Mouse (Mus musculus) cortical plate, adult 2 months (tissue): ENCODE measurements around the gene A930002H24Rik. TPM values are rescaled to one million over a fixed set of nuclear protein-coding genes. Genes with fewer than 3 reads are reported as not detected.

ENCODE experiments used
- H3K27ac ChIP-seq: fragments of 200-500 bp; 2 replicates; pipeline ENCODE4 v1.5.1; 2012; ENCODE audit warnings: low read length, control low read depth, inconsistent platforms; ENCODE audit not compliant: insufficient read depth
- H3K4me1 ChIP-seq: fragments of 200-500 bp; 2 replicates; pipeline ENCODE4 v1.6.1; 2011; ENCODE audit warnings: low read length; ENCODE audit not compliant: control insufficient read depth, insufficient read depth
- H3K4me3 ChIP-seq: fragments of 200-500 bp; 2 replicates; pipeline ENCODE4 v1.5.1; 2011; ENCODE audit warnings: mild to moderate bottlenecking, low read length, control low read depth; ENCODE audit not compliant: insufficient read depth
- CTCF ChIP-seq: fragments of 200-500 bp; IDR thresholded peaks from 2 replicates; pipeline ENCODE4 v1.5.1; 2011; ENCODE audit warnings: mild to moderate bottlenecking, control low read depth, low read length; ENCODE audit not compliant: insufficient read depth; ENCODE audit errors: extremely low read depth
- POLR2A ChIP-seq: fragments of 200-500 bp; IDR thresholded peaks from 2 replicates; pipeline ENCODE4 v1.6.1; 2011; ENCODE audit warnings: mild to moderate bottlenecking, low read length, control low read depth; ENCODE audit not compliant: insufficient read depth; ENCODE audit errors: extremely low read depth
- polyA plus RNA-seq: library from polyadenylated mRNA; depleted of rRNA; stranded (reverse); fragments of >200 nt; gene quantifications from 2 replicates; pipeline ENCODE4 v1.2.3, GENCODE M21; 2012; rRNA removed

A930002H24Rik gene
- polyA plus RNA-seq, 1 experiment, result 1.1 TPM

GRCm38 (mm10) chr17:63838144-63838543 is 25.4 kb downstream of the A930002H24Rik start:
- no peak overlapping the region for H3K27ac ChIP-seq
- H3K4me1 ChIP-seq, result no peaks in the 10 kb centered on the region
- no peak overlapping the region for H3K4me3 ChIP-seq
- no peak for TF ChIP-seq POLR2A
- TF ChIP-seq CTCF, result no peak

- no peak overlapping the region for H3K4me3 ChIP-seq
- no peaks in the 10 kb centered on the region for H3K4me1 ChIP-seq
- no peak for TF ChIP-seq POLR2A
- no peak for TF ChIP-seq CTCF
- no peak overlapping the region for H3K27ac ChIP-seq
Observed at GRCm38 (mm10) chr17:63836641-63837040, 26.9 kb downstream of the A930002H24Rik start.

- TF ChIP-seq POLR2A (no peak), CTCF (no peak)
- Histone ChIP-seq H3K4me1 (no peaks in the 10 kb centered on the region), H3K27ac (no peak overlapping the region), H3K4me3 (no peak overlapping the region)
Observed at GRCm38 (mm10) chr17:63836223-63836622, 27.4 kb downstream of the A930002H24Rik start.

- TF ChIP-seq CTCF (no peak), POLR2A (no peak)
- no peak overlapping the region for H3K27ac ChIP-seq
- H3K4me3 ChIP-seq, result no peak overlapping the region
- H3K4me1 ChIP-seq, result no peaks in the 10 kb centered on the region
Observed at GRCm38 (mm10) chr17:63831550-63831949, 32.0 kb downstream of the A930002H24Rik start.

GRCm38 (mm10) chr17:63828561-63829332 is 34.8 kb downstream of the A930002H24Rik start:
- H3K4me1 ChIP-seq, result no peaks in the 10 kb centered on the region
- TF ChIP-seq CTCF (no peak), POLR2A (no peak)
- no peak overlapping the region for H3K4me3 ChIP-seq
- no peak overlapping the region for H3K27ac ChIP-seq

- no peaks in the 10 kb centered on the region for H3K4me1 ChIP-seq
Observed at GRCm38 (mm10) chr17:63826767-63827166, 36.8 kb downstream of the A930002H24Rik start.

GRCm38 (mm10) chr17:63826196-63826595 is 37.4 kb downstream of the A930002H24Rik start:
- no peak overlapping the region for H3K27ac ChIP-seq
- TF ChIP-seq CTCF, result no peak
- H3K4me1 ChIP-seq, result no peaks in the 10 kb centered on the region

More at GRCm38 (mm10) chr17:63826767-63827166, 36.8 kb downstream of the A930002H24Rik start:
- TF ChIP-seq CTCF (no peak), POLR2A (no peak)
- Histone ChIP-seq H3K27ac (no peak overlapping the region), H3K4me3 (no peak overlapping the region)

GRCm38 (mm10) chr17:63824141-63824540 is 39.5 kb downstream of the A930002H24Rik start:
- no peaks in the 10 kb centered on the region for H3K4me1 ChIP-seq
- no peak overlapping the region for H3K27ac ChIP-seq
- TF ChIP-seq POLR2A (no peak), CTCF (no peak)
- H3K4me3 ChIP-seq, result no peak overlapping the region

More at GRCm38 (mm10) chr17:63826196-63826595, 37.4 kb downstream of the A930002H24Rik start:
- H3K4me3 ChIP-seq, result no peak overlapping the region

- H3K4me3 ChIP-seq, result no peak overlapping the region
- no peaks in the 10 kb centered on the region for H3K4me1 ChIP-seq
- no peak overlapping the region for H3K27ac ChIP-seq
- TF ChIP-seq POLR2A (no peak), CTCF (no peak)
Observed at GRCm38 (mm10) chr17:63818444-63819027, 45.1 kb downstream of the A930002H24Rik start.

- Histone ChIP-seq H3K27ac (no peak overlapping the region), H3K4me1 (no peaks in the 10 kb centered on the region), H3K4me3 (no peak overlapping the region)
- TF ChIP-seq CTCF (no peak), POLR2A (no peak)
Observed at GRCm38 (mm10) chr17:63813552-63813951, 50.0 kb downstream of the A930002H24Rik start.

Other genes starting within 250 kb of the A930002H24Rik start
- 9.8 and 10.5 TPM in 2 replicates for gene Fer, start 729 bp downstream of the A930002H24Rik start, polyA plus RNA-seq